Mouse (Mus musculus): Measurements from ENCODE around the gene Dnajc7.

- TF ChIP-seq CTCF (IDR thresholded peaks at IDR 0.05; ENCODE audit: control insufficient read depth, insufficient read depth, low read length), result no peak
- TF ChIP-seq POLR2A (IDR thresholded peaks at IDR 0.05; ENCODE audit: borderline replicate concordance, control insufficient read depth, low read depth, low read length), result no peak
Measured at GRCm38 (mm10) chr11:100595533-100595932, 24.4 kb downstream of the Dnajc7 start.

All from bone marrow, adult 2 months (tissue).